In genomic region chrX:101805512-101805911, GRCm38 (mm10) we compare ENCODE assay signal across 11 mouse cellular contexts. TPM values are rescaled to one million over a fixed set of nuclear protein-coding genes. Genes with fewer than 3 reads are reported as not detected.
A peak's percentile ranks its signal among the peaks of the same experiment; 100 is the strongest.
DNase-seq lines count a peak whose midpoint lies in the region; ATAC-seq and TF ChIP-seq lines count a peak whose summit lies in the region.
"Had no signal": no experiment of that assay in that cellular context is flagged by ENCODE, and none has a peak within 500 bp of the region (broad histone marks: within the 10 kb centered on the region; RNA-seq: fewer than 3 reads in every experiment).

No protein-coding gene starts in this region.

- H3K9me3 ChIP-seq in hindbrain, embryonic 10.5 days, result no peaks in the 10 kb centered on the region
- H3K9me3 ChIP-seq in hindbrain, embryonic 13.5 days, result no peaks in the 10 kb centered on the region

- H3K9ac ChIP-seq in hindbrain, embryonic 13.5 days, result no peak overlapping the region

- H3K4me3 ChIP-seq in hindbrain, embryonic 10.5 days, result no peak overlapping the region
- H3K4me3 ChIP-seq in hindbrain, embryonic 13.5 days, result no peak overlapping the region
- H3K4me3 ChIP-seq in thymus, adult 2 months (ENCODE audit: control insufficient read depth, insufficient read depth, low read length), result no peak overlapping the region
- H3K4me3 ChIP-seq in cortical plate, adult 2 months (ENCODE audit: insufficient read depth, low read length), result no peak overlapping the region
- H3K4me3 ChIP-seq: myocyte had no signal

- no peak for TF ChIP-seq CTCF in thymus, adult 2 months (IDR thresholded peaks at IDR 0.05; ENCODE audit: borderline replicate concordance, control insufficient read depth, extremely low read depth, insufficient read depth, low read length, poor library complexity)
- TF ChIP-seq CTCF in cortical plate, adult 2 months (IDR thresholded peaks at IDR 0.05; ENCODE audit: extremely low read depth, insufficient read depth, low read length), result peak; percentile 31; the same call in 1 of the 2 replicates

- no peaks in the 10 kb centered on the region for H3K36me3 ChIP-seq in hindbrain, embryonic 10.5 days
- H3K36me3 ChIP-seq in hindbrain, embryonic 13.5 days, result no peaks in the 10 kb centered on the region
- no peaks in the 10 kb centered on the region for H3K36me3 ChIP-seq in thymus, adult 2 months (ENCODE audit: control insufficient read depth, insufficient read depth, low read length)

- no peak for ATAC-seq in hindbrain, embryonic 13.5 days (ENCODE audit: low FRiP score)

- intact Hi-C loops in gastrocnemius, postnatal 14 days (cut with DNase I; ENCODE audit: low total_unique reads), result loop anchor here (5.0 kb wide), 1 partner anchor 137 kb away; no protein-coding TSS in a partner anchor

- H3K4me1 ChIP-seq in hindbrain, embryonic 10.5 days (replicated peaks), result no peaks in the 10 kb centered on the region
- no peaks in the 10 kb centered on the region for H3K4me1 ChIP-seq in hindbrain, embryonic 13.5 days (replicated peaks)
- no peaks in the 10 kb centered on the region for H3K4me1 ChIP-seq in thymus, adult 2 months (replicated peaks; ENCODE audit: control insufficient read depth, insufficient read depth, low read length)
- no peaks in the 10 kb centered on the region for H3K4me1 ChIP-seq in cortical plate, adult 2 months (ENCODE audit: control insufficient read depth, insufficient read depth, low read length)

- H3K27ac ChIP-seq in hindbrain, embryonic 10.5 days, result no peak overlapping the region
- no peak overlapping the region for H3K27ac ChIP-seq in hindbrain, embryonic 13.5 days
- no peak overlapping the region for H3K27ac ChIP-seq in thymus, adult 2 months (ENCODE audit: control insufficient read depth, insufficient read depth, low read length)
- H3K27ac ChIP-seq in cortical plate, adult 2 months (ENCODE audit: insufficient read depth, low read length), result no peak overlapping the region

- H3K27me3 ChIP-seq in hindbrain, embryonic 10.5 days (ENCODE audit: insufficient read depth, poor library complexity, severe bottlenecking), result peaks cover 20% of the 10 kb centered on the region
- H3K27me3 ChIP-seq in hindbrain, embryonic 13.5 days, result peaks cover 14% of the 10 kb centered on the region; the same call in 1 of the 2 replicates
- no peaks in the 10 kb centered on the region for H3K27me3 ChIP-seq in thymus, adult 2 months (ENCODE audit: control insufficient read depth, insufficient read depth, low read length)

- peak; percentile 3 for DNase-seq in hindbrain, embryonic 10.5 days (ENCODE audit: low spot score)
- DNase-seq in thymus, adult 2 months, result peak; percentile 13
- no peak for DNase-seq in thymus, postnatal 25 days
- DNase-seq in ovary, postnatal 36 days (ENCODE audit: low spot score), result no peak
- no peak for DNase-seq in spleen, postnatal 14 days (ENCODE audit: low spot score in 2 of 2)
- no peak for DNase-seq in gastrocnemius, postnatal 14 days
- DNase-seq: adrenal gland, postnatal 25 days had no signal

- TF ChIP-seq POLR2A in thymus, adult 2 months (IDR thresholded peaks at IDR 0.05; ENCODE audit: control insufficient read depth, extremely low read depth, insufficient read depth, low read length, poor library complexity), result no peak
- no peak for TF ChIP-seq POLR2A in cortical plate, adult 2 months (IDR thresholded peaks at IDR 0.05; ENCODE audit: extremely low read depth, insufficient read depth, low read length)

- WGBS in hindbrain, embryonic 10.5 days, result 29% methylated on average over 2 of the region's 2 CpGs
- WGBS in hindbrain, embryonic 13.5 days, result 30% methylated on average over 2 of the region's 2 CpGs
- 41% methylated on average over 2 of the region's 2 CpGs for WGBS in thymus, adult 2 months

- no peak overlapping the region for H3K4me2 ChIP-seq in hindbrain, embryonic 13.5 days

RNA-seq across cellular contexts. Expression of gene 8030474K03Rik, which starts 11.1 kb away (rescaled TPM):
- polyA plus RNA-seq in hindbrain, embryonic 10.5 days (2016; fragmentation: Nextera tagmentation; extraction: Ambion mirVana), result 0.27 and 0.29 TPM in 2 replicates
- polyA plus RNA-seq in hindbrain, embryonic 13.5 days (2015; fragmentation: Nextera tagmentation; extraction: Ambion mirVana), result 0.16 TPM in 1 of 2 replicates, not detected in the other
- polyA plus RNA-seq in thymus, adult 2 months (2012; rRNA removed), result 0.11 and 0.20 TPM in 2 replicates
- polyA plus RNA-seq in cortical plate, adult 2 months (2012; rRNA removed), result not detected in 2 replicates
- not detected for total RNA-seq in gastrocnemius, postnatal 14 days (2021)
- total RNA-seq: adrenal gland, postnatal 25 days; layer of hippocampus, postnatal 14 days had no signal
- polyA plus RNA-seq: myocyte had no signal

RNA-seq across cellular contexts. Expression of gene Gm4779, which starts 11.3 kb away (rescaled TPM):
- polyA plus RNA-seq in hindbrain, embryonic 10.5 days (2016; fragmentation: Nextera tagmentation; extraction: Ambion mirVana), result 0.15 and 0.35 TPM in 2 replicates
- polyA plus RNA-seq in hindbrain, embryonic 13.5 days (2015; fragmentation: Nextera tagmentation; extraction: Ambion mirVana), result 0.10 TPM in 1 of 2 replicates, not detected in the other
- polyA plus RNA-seq in thymus, adult 2 months (2012; rRNA removed), result 0.09 and 0.30 TPM in 2 replicates
- 0.17 and 0.21 TPM in 2 replicates for polyA plus RNA-seq in cortical plate, adult 2 months (2012; rRNA removed)
- total RNA-seq in gastrocnemius, postnatal 14 days (2021), result not detected
- total RNA-seq: adrenal gland, postnatal 25 days; layer of hippocampus, postnatal 14 days had no signal
- polyA plus RNA-seq: myocyte had no signal

RNA-seq across cellular contexts. Expression of gene Nhsl2, which starts 43.7 kb away (rescaled TPM):
- 16.4 and 18.8 TPM in 2 replicates for polyA plus RNA-seq in hindbrain, embryonic 10.5 days (2016; fragmentation: Nextera tagmentation; extraction: Ambion mirVana)
- 5.2 and 7.1 TPM in 2 replicates for polyA plus RNA-seq in hindbrain, embryonic 13.5 days (2015; fragmentation: Nextera tagmentation; extraction: Ambion mirVana)
- 0.81 and 1.4 TPM in 2 replicates for polyA plus RNA-seq in thymus, adult 2 months (2012; rRNA removed)
- 9.9 and 10.5 TPM in 2 replicates for polyA plus RNA-seq in cortical plate, adult 2 months (2012; rRNA removed)
- 1 to 10 TPM; 3.7 to 5.6 TPM for total RNA-seq in gastrocnemius, postnatal 14 days (2021)

Comparison
In these comparisons a context has a peak if more than half of its experiments do, and no peak if none do; other contexts are left out.
1. DNase-seq: peak in hindbrain, embryonic 10.5 days (single experiment) and thymus, adult 2 months (single experiment); none in thymus, postnatal 25 days (single experiment), ovary, postnatal 36 days (single experiment), spleen, postnatal 14 days (0 of 2) and gastrocnemius, postnatal 14 days (single experiment).